Mouse (Mus musculus): ENCODE measurements at regions not wholly inside any gene's neighbourhood (a gene's known extent, or its start where the extent isn't known, plus 50 kb on each side); places are given as distances from the start of the nearest gene placed in this dataset.

DNA sequence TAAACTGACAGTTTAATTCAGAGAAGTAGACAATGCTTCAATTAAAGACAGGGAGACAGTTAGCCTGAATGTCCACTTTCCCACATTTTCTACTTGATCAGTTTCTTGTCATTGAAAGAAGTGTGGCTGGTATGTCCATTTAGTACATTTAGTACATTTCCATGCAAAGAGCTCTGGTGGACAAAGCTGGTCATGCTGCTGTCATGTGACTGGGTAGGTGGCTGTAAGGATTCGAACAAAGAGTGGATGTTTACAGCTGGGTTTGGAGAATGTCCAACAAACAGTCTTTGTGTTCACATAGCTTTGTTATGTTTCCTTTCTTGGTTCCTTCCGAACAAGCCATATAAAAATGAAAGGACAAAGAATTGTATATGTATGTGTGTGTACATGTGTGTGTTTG lies 241.3 kb downstream of the Ahr start:
- TF ChIP-seq CTCF (conservative IDR thresholded peaks at IDR 0.05; ENCODE audit: insufficient read depth, insufficient read length, low read depth, low read length) (no peak), POLR2A (IDR thresholded peaks at IDR 0.05; ENCODE audit: low read depth, low read length) (no peak)
